Mouse (Mus musculus) lung, embryonic 15.5 days (tissue): ENCODE results near the gene Vpreb1. TPM values are rescaled to one million over a fixed set of nuclear protein-coding genes. Genes with fewer than 3 reads are reported as not detected.

ENCODE experiments used
- ATAC-seq: fragments of 200-750 bp; cut with Nextera tagmentation; 2 replicates; pipeline ENCODE4 v1.8.0; 2017; ENCODE audit warnings: moderate number of reproducible peaks, borderline replicate concordance; ENCODE audit not compliant: low FRiP score, low TSS enrichment; ENCODE audit errors: extremely low read depth
- H3K27ac ChIP-seq: fragments of 300-500 bp; sonication (generic); 2 replicates; pipeline ENCODE4 v1.5.1; 2015; ENCODE audit warnings: moderate library complexity, mild to moderate bottlenecking, inconsistent platforms
- H3K27me3 ChIP-seq: fragments of 300-500 bp; sonication (generic); 2 replicates; pipeline ENCODE4 v1.6.1; 2015; ENCODE audit warnings: inconsistent platforms
- H3K36me3 ChIP-seq: fragments of 300-500 bp; sonication (generic); 2 replicates; pipeline ENCODE4 v1.6.1; 2015; ENCODE audit warnings: inconsistent platforms
- H3K4me1 ChIP-seq: fragments of 300-500 bp; sonication (generic); 2 replicates; pipeline ENCODE4 v1.6.1; 2015; ENCODE audit warnings: inconsistent platforms
- H3K4me2 ChIP-seq: fragments of 300-500 bp; sonication (generic); 2 replicates; pipeline ENCODE4 v1.6.1; 2015; ENCODE audit warnings: inconsistent platforms, mild to moderate bottlenecking, moderate library complexity
- H3K4me3 ChIP-seq: fragments of 300-500 bp; sonication (generic); 2 replicates; pipeline ENCODE4 v1.5.1; 2015; ENCODE audit warnings: mild to moderate bottlenecking, inconsistent platforms
- H3K9ac ChIP-seq: fragments of 300-500 bp; sonication (generic); 2 replicates; pipeline ENCODE4 v1.6.1; 2015; ENCODE audit warnings: inconsistent platforms
- H3K9me3 ChIP-seq: fragments of 300-500 bp; sonication (generic); 2 replicates; pipeline ENCODE4 v1.6.1; 2016; ENCODE audit warnings: inconsistent platforms
- WGBS: fragments of 180-500 bp; shearing (Covaris S2); methylation state at CpG from one replicate; pipeline ENCODE4 v1.1.7; 2015; 5-methylcytosine and 5-hydroxymethylcytosine counted together
- polyA plus RNA-seq: library from polyadenylated mRNA; unstranded; fragments of >200 nt; fragmentation: Nextera tagmentation; extraction: Ambion mirVana; gene quantifications from 2 replicates; pipeline ENCODE4 v1.2.1, GENCODE M21; 2015

Gene Vpreb1
- polyA plus RNA-seq, 1 experiment from 2014 or later, result 2.6 TPM

DNA sequence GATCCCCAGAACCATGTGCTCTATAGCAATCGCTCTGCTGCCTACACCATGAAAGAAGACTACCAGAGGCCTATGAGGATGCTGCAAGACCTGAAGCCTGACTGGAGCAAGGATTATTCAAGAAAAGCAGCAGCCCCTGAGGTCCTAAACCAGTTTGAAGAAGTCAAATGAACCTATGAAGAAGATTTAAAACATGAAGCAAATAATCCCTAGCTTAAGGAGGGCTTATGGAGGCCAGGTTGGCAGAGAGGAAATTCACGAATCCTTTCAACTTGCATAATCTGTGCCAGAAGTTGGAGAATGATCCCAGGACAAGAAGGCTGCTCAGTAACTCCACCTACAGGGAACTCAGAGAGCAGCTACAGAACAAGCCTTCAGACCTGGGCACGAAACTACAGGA lies 18.2 kb downstream of the Vpreb1 start:
- Histone ChIP-seq H3K27me3 (no peaks in the 10 kb centered on the region), H3K27ac (no peak overlapping the region), H3K4me1 (no peaks in the 10 kb centered on the region), H3K36me3 (no peaks in the 10 kb centered on the region), H3K4me3 (no peak overlapping the region), H3K9me3 (no peaks in the 10 kb centered on the region), H3K9ac (no peak overlapping the region), H3K4me2 (no peak overlapping the region)
- WGBS, result 82% methylated on average over 3 of the region's 3 CpGs
- ATAC-seq, result no peak

- no peak for ATAC-seq
- Histone ChIP-seq H3K36me3 (no peaks in the 10 kb centered on the region), H3K27me3 (no peaks in the 10 kb centered on the region), H3K4me2 (no peak overlapping the region), H3K4me1 (no peaks in the 10 kb centered on the region), H3K27ac (no peak overlapping the region), H3K4me3 (no peak overlapping the region), H3K9ac (no peak overlapping the region), H3K9me3 (no peaks in the 10 kb centered on the region)
Observed at GRCm38 (mm10) chr16:16849196-16849595, 21.4 kb downstream of the Vpreb1 start.

DNA sequence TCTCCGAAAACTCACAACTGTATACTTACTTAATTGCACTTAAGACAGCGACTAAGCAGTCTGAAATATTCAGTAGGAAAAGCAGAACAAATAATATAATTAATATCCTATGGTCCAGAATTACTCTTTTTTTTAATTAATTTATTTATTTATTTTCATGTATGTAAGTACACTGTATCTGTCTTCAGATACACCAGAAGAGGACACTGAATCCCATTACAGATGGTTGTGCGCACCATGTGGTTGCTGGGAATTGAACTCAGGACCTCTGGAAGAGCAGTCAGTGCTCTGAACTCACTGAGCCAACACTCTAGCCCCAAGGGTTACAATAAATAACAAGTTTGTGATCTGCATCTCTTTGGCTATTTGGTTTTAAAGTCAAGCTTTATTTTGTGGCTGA lies 41.0 kb downstream of the Vpreb1 start:
- Histone ChIP-seq H3K9ac (no peak overlapping the region), H3K36me3 (no peaks in the 10 kb centered on the region), H3K4me1 (no peaks in the 10 kb centered on the region), H3K4me2 (peak overlapping the region; percentile 68; the same call in 1 of the 2 replicates), H3K27ac (no peak overlapping the region), H3K9me3 (no peaks in the 10 kb centered on the region), H3K4me3 (no peak overlapping the region), H3K27me3 (no peaks in the 10 kb centered on the region)
- WGBS, result 85% methylated on average over 3 of the region's 3 CpGs
- no peak for ATAC-seq

DNA sequence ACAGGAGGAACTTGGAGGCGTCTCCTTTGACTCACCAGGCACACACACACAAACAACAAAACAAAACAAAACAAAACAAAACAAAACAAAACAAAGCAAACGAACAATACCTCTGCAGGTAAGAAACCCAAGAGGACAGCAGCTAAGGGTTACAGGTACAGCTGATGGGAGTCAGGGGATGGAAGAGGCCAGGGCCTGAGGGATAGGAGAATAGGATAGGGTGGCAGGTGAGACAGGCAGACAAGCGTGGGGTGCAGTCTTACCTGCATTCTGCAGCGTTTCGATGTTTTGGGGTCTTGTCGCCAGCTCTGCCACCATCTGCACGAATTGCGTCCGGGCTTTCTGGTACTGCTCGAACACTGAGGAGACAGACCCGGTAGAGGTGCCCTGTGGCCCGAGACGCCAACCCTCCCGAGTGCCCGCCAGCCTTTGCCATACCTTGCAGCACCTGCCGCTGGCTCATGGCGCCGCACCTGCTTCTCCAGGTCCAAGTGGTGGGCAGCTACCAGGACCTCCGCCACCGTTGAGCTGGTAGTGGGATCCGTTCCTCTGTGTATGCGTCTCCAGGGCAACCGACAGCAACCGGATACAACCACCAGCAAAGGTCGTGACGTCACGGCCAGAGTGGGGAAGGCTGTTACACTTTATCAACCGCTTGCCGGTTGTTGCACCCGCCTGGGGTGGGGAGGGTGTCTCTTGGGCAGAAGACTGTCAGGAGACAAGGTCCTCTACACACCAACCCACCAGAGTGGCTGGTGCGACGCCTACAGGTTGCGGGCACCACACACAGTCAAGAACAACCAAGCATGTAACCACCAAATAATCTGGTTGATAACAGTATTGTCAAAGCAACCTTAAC lies 41.7 kb downstream of the Vpreb1 start, which contains the start of gene Spag6l:
TSS of gene Spag6l (minus strand) at position 700 of the 859 bp plus-strand sequence.
- no peaks in the 10 kb centered on the region for H3K9me3 ChIP-seq
- H3K4me3 ChIP-seq, result peak within 1 kb of the TSS; percentile 33
- ATAC-seq, result peak; percentile 55; the same call in 1 of the 2 replicates
- no peak within 1 kb of the TSS for H3K27ac ChIP-seq
- no peaks in the 10 kb centered on the region for H3K36me3 ChIP-seq
- no peaks in the 10 kb centered on the region for H3K27me3 ChIP-seq
- H3K9ac ChIP-seq, result 0 out of 2 replicates have a peak within 1 kb of the TSS, but pooled peaks have one; percentile 24
- peak within 1 kb of the TSS; percentile 68 for H3K4me2 ChIP-seq
- 7% methylated on average over 33 of the region's 33 CpGs for WGBS
- no peaks in the 10 kb centered on the region for H3K4me1 ChIP-seq

- no peaks in the 10 kb centered on the region for H3K27me3 ChIP-seq
- 92% methylated on average over 2 of the region's 2 CpGs for WGBS
- H3K4me2 ChIP-seq, result no peak overlapping the region
- H3K27ac ChIP-seq, result no peak overlapping the region
- H3K36me3 ChIP-seq, result no peaks in the 10 kb centered on the region
- no peaks in the 10 kb centered on the region for H3K4me1 ChIP-seq
- H3K4me3 ChIP-seq, result no peak overlapping the region
- H3K9me3 ChIP-seq, result no peaks in the 10 kb centered on the region
- no peak for ATAC-seq
- no peak overlapping the region for H3K9ac ChIP-seq
Observed at GRCm38 (mm10) chr16:16826223-16826622, 44.4 kb downstream of the Vpreb1 start.

GRCm38 (mm10) chr16:16825476-16825875 lies 45.2 kb downstream of the Vpreb1 start:
- WGBS, result 49% methylated on average over 5 of the region's 5 CpGs

More at GRCm38 (mm10) chr16:16825476-16825875, 45.2 kb downstream of the Vpreb1 start:
- no peak for ATAC-seq
- Histone ChIP-seq H3K4me3 (no peak overlapping the region), H3K9me3 (no peaks in the 10 kb centered on the region), H3K9ac (no peak overlapping the region), H3K4me2 (no peak overlapping the region), H3K27me3 (no peaks in the 10 kb centered on the region), H3K36me3 (no peaks in the 10 kb centered on the region), H3K4me1 (no peaks in the 10 kb centered on the region), H3K27ac (no peak overlapping the region)

Other genes with a start within 250 kb of the Vpreb1 start
- gene Olfr19, start 194.4 kb downstream of the Vpreb1 start, polyA plus RNA-seq, result not detected in 2 replicates
- gene Spag6l, start 41.4 kb downstream of the Vpreb1 start, polyA plus RNA-seq, result 3.6 and 4.9 TPM in 2 replicates
- gene Igll1, start 6.9 kb downstream of the Vpreb1 start, polyA plus RNA-seq, result 0.38 and 0.82 TPM in 2 replicates
- gene Top3b, start 107 bp downstream of the Vpreb1 start, polyA plus RNA-seq, result 64.0 and 69.9 TPM in 2 replicates
- gene Ppm1f, start 25.6 kb upstream of the Vpreb1 start, polyA plus RNA-seq, result 35.6 and 36.7 TPM in 2 replicates
- 158 and 166 TPM in 2 replicates for gene Mapk1, start 112.5 kb upstream of the Vpreb1 start, polyA plus RNA-seq
- gene Ypel1, start 198.9 kb upstream of the Vpreb1 start, polyA plus RNA-seq, result 26.7 and 27.2 TPM in 2 replicates
- 127 and 146 TPM in 2 replicates for gene Ppil2, start 240.4 kb upstream of the Vpreb1 start, polyA plus RNA-seq